Mouse (Mus musculus): ENCODE measurements around the gene Cmah. TPM values are rescaled to one million over a fixed set of nuclear protein-coding genes. Genes with fewer than 3 reads are reported as not detected.
"Not testable (repeated sequence)": the region's sequence is repeated elsewhere in the genome, so short reads cannot be mapped to it uniquely, and the experiment has no call there.

Cmah gene
- polyA plus RNA-seq, 1 experiment, result 0.23 TPM

DNA sequence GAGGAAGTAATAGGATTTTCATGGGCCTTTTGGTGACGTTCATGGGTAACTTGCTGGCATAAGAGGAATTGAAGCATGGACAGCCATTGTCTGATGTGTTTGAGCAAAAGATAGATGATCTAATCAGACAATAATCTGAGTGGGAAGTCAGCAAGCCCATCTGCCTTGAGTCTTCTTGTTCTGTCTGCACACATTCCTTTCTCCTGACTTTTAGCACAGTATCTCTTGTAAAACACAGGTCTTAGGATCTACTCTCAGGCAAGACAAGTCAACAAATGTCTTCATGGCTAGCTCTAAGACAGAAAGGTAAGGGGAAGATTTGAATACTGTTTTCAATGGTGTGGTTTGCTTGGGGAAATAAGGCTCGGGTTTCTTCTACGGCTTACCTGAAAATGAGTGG, 70.0 kb downstream of the Cmah start:
- H3K27me3 ChIP-seq (ENCODE audit: control insufficient read depth, insufficient read depth, low read length), result no peaks in the 10 kb centered on the region
- TF ChIP-seq POLR2A (IDR thresholded peaks at IDR 0.05; ENCODE audit: control insufficient read depth, low read depth, low read length), result no peak
- TF ChIP-seq CTCF (IDR thresholded peaks at IDR 0.05; ENCODE audit: control insufficient read depth, insufficient read depth, insufficient replicate concordance, low read depth, low read length), result no peak
- H3K27ac ChIP-seq (ENCODE audit: control insufficient read depth, insufficient read depth, low read depth, low read length), result no peak overlapping the region
- no peaks in the 10 kb centered on the region for H3K36me3 ChIP-seq (ENCODE audit: control insufficient read depth, insufficient read depth, low read length)
- H3K4me1 ChIP-seq (ENCODE audit: control insufficient read depth, insufficient read depth, low read length), result peaks cover 4% of the 10 kb centered on the region; the same call in 1 of the 2 replicates
- H3K4me3 ChIP-seq (ENCODE audit: control insufficient read depth, low read depth, low read length), result no peak overlapping the region

- TF ChIP-seq POLR2A (IDR thresholded peaks at IDR 0.05; ENCODE audit: control insufficient read depth, low read depth, low read length), result no peak
- no peak for TF ChIP-seq CTCF (IDR thresholded peaks at IDR 0.05; ENCODE audit: control insufficient read depth, insufficient read depth, insufficient replicate concordance, low read depth, low read length)
- peaks cover 4% of the 10 kb centered on the region; the same call in 1 of the 2 replicates for H3K4me1 ChIP-seq (ENCODE audit: control insufficient read depth, insufficient read depth, low read length)
Observed at GRCm38 (mm10) chr13:24398488-24398887, 71.3 kb downstream of the Cmah start.

DNA sequence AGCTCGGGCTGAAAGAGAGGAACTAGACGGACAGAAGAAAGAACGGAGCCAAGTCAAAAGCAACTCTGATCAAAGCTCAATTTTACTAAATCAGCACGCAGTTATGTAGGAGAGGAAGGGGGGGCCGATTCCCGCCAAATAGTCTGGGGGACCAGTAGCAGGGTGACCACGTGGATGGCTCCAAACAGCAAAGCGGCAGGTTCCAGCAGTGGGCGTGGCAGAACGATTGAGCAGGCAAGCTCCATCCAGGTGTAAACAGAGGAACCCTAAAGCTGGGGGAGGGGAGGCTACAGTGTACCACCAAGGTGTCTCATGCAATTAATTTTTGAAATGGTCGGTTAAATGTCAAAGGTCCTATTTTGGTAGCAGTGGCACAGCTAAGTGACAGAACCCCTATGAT, 74.6 kb downstream of the Cmah start:
- H3K4me3 ChIP-seq (ENCODE audit: control insufficient read depth, low read depth, low read length); H3K36me3 ChIP-seq (ENCODE audit: control insufficient read depth, insufficient read depth, low read length); H3K4me1 ChIP-seq (ENCODE audit: control insufficient read depth, insufficient read depth, low read length); H3K27me3 ChIP-seq (ENCODE audit: control insufficient read depth, insufficient read depth, low read length); H3K27ac ChIP-seq (ENCODE audit: control insufficient read depth, insufficient read depth, low read depth, low read length): not testable (repeated sequence)

More at GRCm38 (mm10) chr13:24398488-24398887, 71.3 kb downstream of the Cmah start:
- Histone ChIP-seq H3K27ac (ENCODE audit: control insufficient read depth, insufficient read depth, low read depth, low read length) (no peak overlapping the region), H3K36me3 (ENCODE audit: control insufficient read depth, insufficient read depth, low read length) (no peaks in the 10 kb centered on the region), H3K4me3 (ENCODE audit: control insufficient read depth, low read depth, low read length) (no peak overlapping the region), H3K27me3 (ENCODE audit: control insufficient read depth, insufficient read depth, low read length) (no peaks in the 10 kb centered on the region)

GRCm38 (mm10) chr13:24403054-24403453, 75.8 kb downstream of the Cmah start:
- Histone ChIP-seq H3K27me3 (ENCODE audit: control insufficient read depth, insufficient read depth, low read length) (no peaks in the 10 kb centered on the region), H3K36me3 (ENCODE audit: control insufficient read depth, insufficient read depth, low read length) (no peaks in the 10 kb centered on the region), H3K4me3 (ENCODE audit: control insufficient read depth, low read depth, low read length) (no peak overlapping the region), H3K27ac (ENCODE audit: control insufficient read depth, insufficient read depth, low read depth, low read length) (no peak overlapping the region), H3K4me1 (ENCODE audit: control insufficient read depth, insufficient read depth, low read length) (peaks cover 4% of the 10 kb centered on the region; the same call in 1 of the 2 replicates)
- TF ChIP-seq POLR2A (IDR thresholded peaks at IDR 0.05; ENCODE audit: control insufficient read depth, low read depth, low read length), result no peak
- TF ChIP-seq CTCF (IDR thresholded peaks at IDR 0.05; ENCODE audit: control insufficient read depth, insufficient read depth, insufficient replicate concordance, low read depth, low read length), result no peak

DNA sequence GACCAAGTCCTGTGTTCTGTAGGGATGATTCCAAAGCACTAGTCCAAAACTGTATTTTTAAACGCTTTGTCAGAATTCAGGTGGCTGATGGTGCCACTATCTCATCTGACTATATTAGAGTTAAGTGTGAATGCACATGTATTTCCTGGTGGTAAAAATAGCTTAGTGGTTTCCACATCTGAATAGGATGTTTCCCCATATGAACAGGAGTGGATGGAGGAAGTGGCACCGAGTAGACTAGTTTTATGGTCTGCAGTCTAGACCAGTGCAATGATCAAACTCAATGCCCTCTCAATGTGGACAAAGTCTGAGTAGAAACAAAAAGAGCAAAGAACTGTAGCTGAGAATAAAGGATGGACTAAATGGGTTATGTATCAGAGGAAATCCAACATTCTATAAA, 79.6 kb downstream of the Cmah start:
- Histone ChIP-seq H3K4me3 (ENCODE audit: control insufficient read depth, low read depth, low read length) (no peak overlapping the region), H3K4me1 (ENCODE audit: control insufficient read depth, insufficient read depth, low read length) (peaks cover 3% of the 10 kb centered on the region; the same call in 1 of the 2 replicates), H3K27me3 (ENCODE audit: control insufficient read depth, insufficient read depth, low read length) (no peaks in the 10 kb centered on the region), H3K36me3 (ENCODE audit: control insufficient read depth, insufficient read depth, low read length) (no peaks in the 10 kb centered on the region), H3K27ac (ENCODE audit: control insufficient read depth, insufficient read depth, low read depth, low read length) (no peak overlapping the region)
- TF ChIP-seq CTCF (IDR thresholded peaks at IDR 0.05; ENCODE audit: control insufficient read depth, insufficient read depth, insufficient replicate concordance, low read depth, low read length) (no peak), POLR2A (IDR thresholded peaks at IDR 0.05; ENCODE audit: control insufficient read depth, low read depth, low read length) (no peak)

DNA sequence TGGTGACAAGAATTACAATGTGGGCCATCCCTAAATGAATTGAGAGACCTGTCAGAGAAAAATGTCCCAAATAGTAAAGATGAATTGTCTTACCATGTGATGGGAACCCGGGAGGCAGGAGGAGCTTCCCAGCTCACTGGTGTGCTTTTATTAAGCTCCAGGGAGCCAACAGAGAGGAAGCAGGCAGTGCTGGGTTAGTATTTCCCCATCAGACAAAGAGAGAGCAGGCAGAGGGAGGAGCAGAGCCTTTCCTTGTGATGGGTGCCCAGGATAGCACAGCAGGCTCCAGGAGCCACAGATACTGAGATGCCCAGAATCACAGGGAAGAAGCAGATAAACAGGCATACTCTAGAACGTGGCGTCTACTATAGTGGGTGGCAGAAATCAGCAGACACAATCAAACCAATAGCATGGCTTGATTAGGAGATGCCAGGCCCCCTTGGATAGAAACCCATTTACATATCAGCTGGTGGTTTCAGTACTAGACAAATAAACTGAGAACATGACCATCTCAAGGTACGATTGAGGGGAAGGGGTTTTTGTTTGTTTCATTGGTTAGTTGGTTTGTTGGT, 87.5 kb downstream of the Cmah start:
- Histone ChIP-seq H3K27me3 (ENCODE audit: control insufficient read depth, insufficient read depth, low read length) (no peaks in the 10 kb centered on the region), H3K4me1 (ENCODE audit: control insufficient read depth, insufficient read depth, low read length) (no peaks in the 10 kb centered on the region), H3K27ac (ENCODE audit: control insufficient read depth, insufficient read depth, low read depth, low read length) (no peak overlapping the region), H3K4me3 (ENCODE audit: control insufficient read depth, low read depth, low read length) (no peak overlapping the region), H3K36me3 (ENCODE audit: control insufficient read depth, insufficient read depth, low read length) (no peaks in the 10 kb centered on the region)
- TF ChIP-seq POLR2A (IDR thresholded peaks at IDR 0.05; ENCODE audit: control insufficient read depth, low read depth, low read length), result no peak

DNA sequence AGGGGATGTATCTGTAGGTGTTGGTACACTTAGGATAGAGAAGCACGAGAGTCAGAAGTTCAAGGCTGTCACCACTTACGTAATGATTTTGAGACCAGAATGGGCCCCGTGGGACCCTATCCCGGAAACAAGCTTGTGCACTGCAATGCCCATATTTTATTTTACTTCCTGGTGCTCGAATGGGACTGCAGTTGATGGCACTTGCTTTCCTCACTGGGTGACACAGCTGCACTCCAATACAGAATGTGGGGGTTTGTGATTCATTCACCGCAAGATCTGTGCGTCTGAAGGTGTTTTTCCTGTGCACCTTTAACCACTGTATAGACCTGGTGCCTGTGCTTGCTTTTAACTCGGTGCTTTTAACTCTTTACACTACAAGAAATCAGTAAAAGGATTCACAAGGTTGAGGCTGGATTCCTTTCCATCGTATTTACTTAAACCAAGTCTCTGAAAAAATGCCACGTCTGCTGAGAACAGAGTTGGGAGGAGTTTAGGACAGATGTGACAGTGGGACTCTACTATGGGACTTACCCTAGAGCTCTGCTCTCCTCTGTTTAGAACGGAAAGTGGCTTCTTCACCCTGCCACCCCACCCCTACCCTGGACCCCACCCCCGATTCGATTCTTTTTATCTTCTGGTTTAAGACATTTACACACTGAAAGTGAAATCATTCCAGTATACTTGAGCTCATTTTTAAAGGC, 88.5 kb downstream of the Cmah start:
- no peaks in the 10 kb centered on the region for H3K36me3 ChIP-seq (ENCODE audit: control insufficient read depth, insufficient read depth, low read length)
- no peaks in the 10 kb centered on the region for H3K4me1 ChIP-seq (ENCODE audit: control insufficient read depth, insufficient read depth, low read length)
- H3K4me3 ChIP-seq (ENCODE audit: control insufficient read depth, low read depth, low read length), result no peak overlapping the region
- H3K27me3 ChIP-seq (ENCODE audit: control insufficient read depth, insufficient read depth, low read length), result no peaks in the 10 kb centered on the region
- no peak overlapping the region for H3K27ac ChIP-seq (ENCODE audit: control insufficient read depth, insufficient read depth, low read depth, low read length)
- TF ChIP-seq CTCF (IDR thresholded peaks at IDR 0.05; ENCODE audit: control insufficient read depth, insufficient read depth, insufficient replicate concordance, low read depth, low read length) (no peak), POLR2A (IDR thresholded peaks at IDR 0.05; ENCODE audit: control insufficient read depth, low read depth, low read length) (no peak)
